Mouse (Mus musculus) intestine, embryonic 14.5 days (tissue): ENCODE measurements around the gene Gm15107. TPM values are rescaled to one million over a fixed set of nuclear protein-coding genes. Genes with fewer than 3 reads are reported as not detected.
"Not testable (repeated sequence)": the region's sequence is repeated elsewhere in the genome, so short reads cannot be mapped to it uniquely, and the experiment has no call there.

ENCODE experiments used
- ATAC-seq: fragments of 200-750 bp; cut with Nextera tagmentation; replicated peaks from 2 replicates; pipeline ENCODE4 v1.8.0; 2017; ENCODE audit warnings: low read depth, moderate number of reproducible peaks, moderate TSS enrichment, moderate library complexity; ENCODE audit not compliant: low FRiP score, low TSS enrichment
- DNase-seq: peaks from one replicate; pipeline ENCODE4 v3.0.0-alpha.2; 2018; ENCODE audit warnings: low spot score
- H3K27ac ChIP-seq: fragments of 300-500 bp; sonication (generic); 2 replicates; pipeline ENCODE4 v1.5.1; 2014; ENCODE audit warnings: low read depth, mild to moderate bottlenecking, control low read depth
- H3K27me3 ChIP-seq: fragments of 300-500 bp; sonication (generic); replicated peaks from 2 replicates; pipeline ENCODE4 v1.6.1; 2014; ENCODE audit warnings: low read length, control low read depth; ENCODE audit not compliant: control insufficient read depth, insufficient read depth
- H3K36me3 ChIP-seq: fragments of 300-500 bp; sonication (generic); 2 replicates; pipeline ENCODE4 v1.6.1; 2014; ENCODE audit warnings: low read length, control low read depth; ENCODE audit not compliant: control insufficient read depth, insufficient read depth
- H3K4me1 ChIP-seq: fragments of 300-500 bp; sonication (generic); replicated peaks from 2 replicates; pipeline ENCODE4 v1.6.1; 2014; ENCODE audit warnings: low read length, control low read depth, mixed read lengths; ENCODE audit not compliant: control insufficient read depth, insufficient read depth
- H3K4me2 ChIP-seq: fragments of 300-500 bp; sonication (generic); 2 replicates; pipeline ENCODE4 v1.6.1; 2014; ENCODE audit warnings: low read length
- H3K4me3 ChIP-seq: fragments of 300-500 bp; sonication (generic); 2 replicates; pipeline ENCODE4 v1.5.1; 2014; ENCODE audit warnings: low read depth, low read length, control low read depth, mixed read lengths
- H3K9ac ChIP-seq: fragments of 300-500 bp; sonication (generic); 2 replicates; pipeline ENCODE4 v1.6.1; 2014; ENCODE audit warnings: mild to moderate bottlenecking, low read length
- H3K9me3 ChIP-seq: fragments of 300-500 bp; sonication (generic); 2 replicates; pipeline ENCODE4 v1.6.1; 2016; ENCODE audit warnings: low read length, control low read depth; ENCODE audit not compliant: control insufficient read depth
- WGBS: fragments of 180-500 bp; shearing (Covaris S2); extraction: QIAGEN DNeasy Blood & Tissue Kit; methylation state at CpG from one replicate; pipeline ENCODE4 v1.1.7; 2014; 5-methylcytosine and 5-hydroxymethylcytosine counted together
- polyA plus RNA-seq: library from polyadenylated mRNA; unstranded; fragments of >200 nt; fragmentation: Nextera tagmentation; extraction: Ambion mirVana; gene quantifications from 2 replicates; pipeline ENCODE4 v1.2.1, GENCODE M21; 2014

Gene Gm15107
- not detected in 2 replicates for polyA plus RNA-seq

DNA sequence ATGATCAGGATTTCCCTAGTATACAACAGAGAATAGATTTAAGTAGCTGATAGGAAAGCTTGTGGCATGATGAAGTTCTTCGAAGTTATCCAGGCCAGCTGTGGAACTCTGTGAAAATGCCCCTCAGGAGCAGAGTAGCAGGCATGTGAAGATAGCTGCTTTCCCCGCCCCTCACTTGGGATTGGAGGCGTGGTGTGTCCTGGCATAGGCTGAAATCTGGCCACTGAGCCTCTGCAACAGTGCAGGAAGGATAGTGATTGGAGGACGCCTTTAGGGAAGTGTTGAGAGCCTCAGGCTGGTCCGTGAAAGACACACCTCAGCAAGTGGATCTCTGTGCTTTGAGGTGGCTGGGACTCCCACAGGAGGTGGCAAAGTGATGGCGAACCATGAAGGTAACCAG, at the start of gene Gm15107:
Gm15107 (plus strand) TSS at position 301 of the 400 bp plus-strand sequence.
- 100% methylated on average over 1 of the region's 6 CpGs for WGBS
- H3K36me3 ChIP-seq, H3K27ac ChIP-seq, H3K27me3 ChIP-seq, H3K4me1 ChIP-seq, H3K4me2 ChIP-seq, H3K9ac ChIP-seq, H3K4me3 ChIP-seq, ATAC-seq, DNase-seq, H3K9me3 ChIP-seq: not testable (repeated sequence)

Other genes with a start within 250 kb of the Gm15107 start
- not detected in 2 replicates for gene Gm15080, start 187.7 kb upstream of the Gm15107 start, polyA plus RNA-seq